Mouse (Mus musculus) lung, postnatal 0 days (tissue): Measurements from ENCODE around the gene Krtap19-5. TPM values are rescaled to one million over a fixed set of nuclear protein-coding genes. Genes with fewer than 3 reads are reported as not detected.

Experiments used
- ATAC-seq: fragments of 200-750 bp; cut with Nextera tagmentation; 2 replicates; pipeline ENCODE4 v1.8.0; 2017; ENCODE audit warnings: moderate library complexity
- DNase-seq: peaks from one replicate; pipeline ENCODE4 v3.0.0-alpha.2; 2016; ENCODE audit warnings: low spot score
- H3K27ac ChIP-seq: fragments of 300-500 bp; sonication (generic); 2 replicates; pipeline ENCODE4 v1.5.1; 2014; ENCODE audit warnings: antibody characterized with exemption, mild to moderate bottlenecking, low read length, mixed read lengths
- H3K27me3 ChIP-seq: fragments of 300-500 bp; sonication (generic); replicated peaks from 2 replicates; pipeline ENCODE4 v1.6.1; 2014; ENCODE audit warnings: low read length, mixed read lengths; ENCODE audit not compliant: insufficient read depth
- H3K36me3 ChIP-seq: fragments of 300-500 bp; sonication (generic); 2 replicates; pipeline ENCODE4 v1.6.1; 2014; ENCODE audit warnings: low read length, mixed read lengths; ENCODE audit not compliant: insufficient read depth
- H3K4me1 ChIP-seq: fragments of 300-500 bp; sonication (generic); 2 replicates; pipeline ENCODE4 v1.6.1; 2014; ENCODE audit warnings: antibody characterized with exemption, low read depth, low read length, mixed read lengths; ENCODE audit not compliant: insufficient read depth
- H3K4me2 ChIP-seq: fragments of 300-500 bp; sonication (generic); replicated peaks from 2 replicates; pipeline ENCODE4 v1.6.1; 2014; ENCODE audit warnings: low read depth, mild to moderate bottlenecking, low read length, moderate library complexity, mixed read lengths
- H3K4me3 ChIP-seq: fragments of 300-500 bp; sonication (generic); 2 replicates; pipeline ENCODE4 v1.5.1; 2014; ENCODE audit warnings: low read depth, low read length
- H3K9ac ChIP-seq: fragments of 300-500 bp; sonication (generic); replicated peaks from 2 replicates; pipeline ENCODE4 v1.6.1; 2014; ENCODE audit warnings: low read depth, mild to moderate bottlenecking
- H3K9me3 ChIP-seq: fragments of 300-500 bp; sonication (generic); 2 replicates; pipeline ENCODE4 v1.6.1; 2016; ENCODE audit warnings: low read length, mixed read lengths
- CTCF ChIP-seq: IDR thresholded peaks from 2 replicates; pipeline ENCODE4 v1.5.1; 2016; ENCODE audit warnings: antibody characterized with exemption, mild to moderate bottlenecking
- EP300 ChIP-seq: IDR thresholded peaks from 2 replicates; pipeline ENCODE4 v1.6.1; 2016; ENCODE audit warnings: antibody characterized with exemption, mild to moderate bottlenecking, control low read depth
- WGBS: fragments of 180-500 bp; shearing (Covaris S2); extraction: QIAGEN DNeasy Blood & Tissue Kit; methylation state at CpG from one replicate; pipeline ENCODE4 v1.1.7; 2014; 5-methylcytosine and 5-hydroxymethylcytosine counted together
- polyA plus RNA-seq: library from polyadenylated mRNA; unstranded; fragments of >200 nt; fragmentation: Nextera tagmentation; extraction: Ambion mirVana; gene quantifications from 2 replicates; pipeline ENCODE4 v1.2.1, GENCODE M21; 2015

Gene Krtap19-5
- polyA plus RNA-seq, 1 experiment from 2014 or later, result not detected

DNA sequence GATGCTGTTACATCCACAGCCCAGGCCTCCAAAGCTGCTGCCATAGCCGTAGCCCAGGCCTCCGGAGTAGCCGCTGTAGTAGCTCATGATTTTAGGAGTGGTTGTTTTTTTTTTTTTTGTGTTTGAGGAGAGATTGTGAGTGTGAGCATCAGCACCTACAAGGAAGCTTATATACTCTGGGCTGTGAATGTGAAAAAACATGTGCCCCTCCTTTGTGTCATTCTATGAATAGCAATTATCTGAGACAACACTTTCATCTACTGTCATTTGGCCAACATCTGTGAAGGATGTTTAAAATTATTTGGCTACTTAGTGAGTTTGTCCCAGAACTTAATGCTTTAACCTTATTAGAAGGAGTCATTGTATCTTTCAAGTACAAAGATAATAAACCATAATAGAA lies 22.1 kb downstream of the Krtap19-5 start, which contains the start of gene Krtap19-2:
Krtap19-2 (minus strand) TSS at position 101 of the 400 bp plus-strand sequence.
- H3K9me3 ChIP-seq, result no peaks in the 10 kb centered on the region

DNA sequence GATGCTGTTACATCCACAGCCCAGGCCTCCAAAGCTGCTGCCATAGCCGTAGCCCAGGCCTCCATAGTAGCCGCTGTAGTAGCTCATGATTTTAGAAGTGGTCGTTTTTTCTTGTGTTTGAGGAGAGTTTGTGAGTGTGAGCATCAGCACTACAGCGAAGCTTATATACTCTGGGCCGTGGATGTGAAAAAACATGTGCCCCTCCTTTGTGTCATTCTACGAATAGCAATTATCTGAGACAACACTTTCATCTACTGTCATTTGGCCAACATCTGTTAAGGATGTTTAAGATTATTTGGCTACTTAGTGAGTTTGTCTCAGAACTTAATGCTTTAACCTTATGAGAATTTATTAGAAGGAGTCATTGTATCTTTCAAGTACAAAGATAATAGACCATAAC lies 26.9 kb downstream of the Krtap19-5 start, which contains the start of gene Krtap19-1:
Krtap19-1 (minus strand) TSS at position 101 of the 400 bp plus-strand sequence.
- Histone ChIP-seq H3K9ac (no peak within 1 kb of the TSS), H3K4me3 (no peak within 1 kb of the TSS), H3K4me1 (no peaks in the 10 kb centered on the region), H3K27me3 (no peaks in the 10 kb centered on the region), H3K36me3 (no peaks in the 10 kb centered on the region), H3K9me3 (no peaks in the 10 kb centered on the region), H3K27ac (no peak within 1 kb of the TSS), H3K4me2 (no peak within 1 kb of the TSS)
- TF ChIP-seq EP300 (no peak), CTCF (no peak)
- 78% methylated on average over 6 of the region's 6 CpGs for WGBS
- ATAC-seq (no peak), DNase-seq (no peak)

More for the DNA sequence above, 22.1 kb downstream of the Krtap19-5 start, which contains the start of gene Krtap19-2:
- DNase-seq, result no peak
- ATAC-seq, result no peak
- WGBS, result 94% methylated on average over 3 of the region's 3 CpGs
- no peak within 1 kb of the TSS for H3K4me3 ChIP-seq
- no peaks in the 10 kb centered on the region for H3K27me3 ChIP-seq
- no peak within 1 kb of the TSS for H3K4me2 ChIP-seq
- H3K9ac ChIP-seq, result no peak within 1 kb of the TSS
- no peaks in the 10 kb centered on the region for H3K36me3 ChIP-seq
- no peaks in the 10 kb centered on the region for H3K4me1 ChIP-seq
- TF ChIP-seq CTCF (no peak), EP300 (no peak)
- no peak within 1 kb of the TSS for H3K27ac ChIP-seq

DNA sequence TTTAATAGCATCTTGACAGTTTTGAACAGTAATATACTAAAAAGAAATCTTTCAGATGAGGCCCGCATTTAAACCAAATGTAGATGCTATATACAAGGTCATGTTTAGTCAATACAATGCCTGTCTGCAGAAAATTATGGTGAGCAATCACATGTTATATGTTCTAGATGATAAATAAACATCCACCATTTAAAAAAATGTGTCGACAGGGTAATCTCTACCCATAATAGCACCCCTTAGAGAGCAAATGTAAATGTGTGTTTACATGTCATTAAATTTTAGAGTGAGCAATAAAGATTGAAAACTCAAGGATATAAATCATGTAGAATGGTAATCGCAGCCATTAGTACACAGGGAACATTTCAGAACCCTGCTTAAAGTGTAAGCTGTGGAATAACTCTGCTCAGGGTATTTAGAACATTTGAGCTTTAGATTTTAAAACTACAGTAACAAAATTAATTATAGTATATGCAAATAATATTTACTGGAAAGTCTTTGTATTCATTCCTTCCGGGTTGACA lies 31.3 kb downstream of the Krtap19-5 start:
- Histone ChIP-seq H3K4me1 (no peaks in the 10 kb centered on the region), H3K27me3 (no peaks in the 10 kb centered on the region), H3K4me3 (no peak overlapping the region), H3K9ac (no peak overlapping the region), H3K9me3 (no peaks in the 10 kb centered on the region), H3K36me3 (no peaks in the 10 kb centered on the region), H3K27ac (no peak overlapping the region), H3K4me2 (no peak overlapping the region)
- no peak for ATAC-seq
- TF ChIP-seq EP300 (no peak), CTCF (no peak)
- WGBS, result 80% methylated on average over 4 of the region's 4 CpGs
- DNase-seq, result no peak

DNA sequence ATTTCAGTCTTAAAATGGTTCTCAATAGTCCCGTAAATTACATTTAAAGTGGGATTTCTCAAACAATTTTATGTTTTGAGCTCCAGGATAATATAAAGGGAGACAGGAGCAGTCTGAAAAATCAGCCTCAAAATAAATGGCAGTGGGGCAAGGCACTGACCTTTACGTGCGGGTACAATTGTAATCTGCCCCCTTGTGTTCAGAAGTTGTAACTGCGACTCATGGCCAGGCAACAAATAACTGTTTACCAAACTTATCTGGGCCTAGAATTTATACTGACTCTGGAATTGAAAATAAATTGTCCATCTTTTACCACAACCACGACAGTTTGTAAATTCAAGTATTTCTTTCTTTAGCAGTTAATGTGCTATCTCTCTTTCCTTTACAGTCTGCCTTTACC lies 44.8 kb downstream of the Krtap19-5 start:
- no peaks in the 10 kb centered on the region for H3K36me3 ChIP-seq
- DNase-seq (peak; percentile 18), ATAC-seq (no peak)
- H3K4me2 ChIP-seq, result no peak overlapping the region
- no peak overlapping the region for H3K4me3 ChIP-seq
- no peaks in the 10 kb centered on the region for H3K27me3 ChIP-seq
- no peaks in the 10 kb centered on the region for H3K9me3 ChIP-seq
- no peak overlapping the region for H3K27ac ChIP-seq
- no peaks in the 10 kb centered on the region for H3K4me1 ChIP-seq
- H3K9ac ChIP-seq, result no peak overlapping the region
- 10% methylated on average over 5 of the region's 5 CpGs for WGBS
- TF ChIP-seq EP300 (no peak), CTCF (peak; percentile 72)

DNA sequence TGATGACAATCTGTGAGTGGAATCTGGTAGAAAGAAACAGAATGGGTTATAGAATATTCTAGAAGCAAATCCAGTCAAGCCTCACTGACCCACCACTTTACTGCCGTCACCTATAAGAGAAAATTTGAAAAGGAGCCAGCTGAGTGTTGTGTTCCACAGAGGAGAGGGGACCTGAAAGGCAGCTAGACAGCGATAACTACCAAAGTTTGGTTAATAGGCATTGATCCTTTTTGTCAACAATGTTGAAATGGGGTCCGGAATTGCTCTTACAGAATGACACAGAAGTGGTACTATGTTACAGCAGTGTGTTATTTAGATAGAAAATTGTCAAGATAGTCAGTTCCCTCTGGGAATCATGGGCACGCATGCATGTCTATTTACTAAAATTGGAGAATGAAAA lies 47.7 kb downstream of the Krtap19-5 start:
- no peaks in the 10 kb centered on the region for H3K9me3 ChIP-seq
- ATAC-seq (no peak), DNase-seq (no peak)
- no peaks in the 10 kb centered on the region for H3K4me1 ChIP-seq
- TF ChIP-seq CTCF, result no peak
- TF ChIP-seq EP300, result no peak
- H3K9ac ChIP-seq, result no peak overlapping the region
- no peaks in the 10 kb centered on the region for H3K27me3 ChIP-seq
- no peaks in the 10 kb centered on the region for H3K36me3 ChIP-seq
- no peak overlapping the region for H3K4me3 ChIP-seq
- H3K27ac ChIP-seq, result no peak overlapping the region
- 78% methylated on average over 4 of the region's 4 CpGs for WGBS
- no peak overlapping the region for H3K4me2 ChIP-seq

DNA sequence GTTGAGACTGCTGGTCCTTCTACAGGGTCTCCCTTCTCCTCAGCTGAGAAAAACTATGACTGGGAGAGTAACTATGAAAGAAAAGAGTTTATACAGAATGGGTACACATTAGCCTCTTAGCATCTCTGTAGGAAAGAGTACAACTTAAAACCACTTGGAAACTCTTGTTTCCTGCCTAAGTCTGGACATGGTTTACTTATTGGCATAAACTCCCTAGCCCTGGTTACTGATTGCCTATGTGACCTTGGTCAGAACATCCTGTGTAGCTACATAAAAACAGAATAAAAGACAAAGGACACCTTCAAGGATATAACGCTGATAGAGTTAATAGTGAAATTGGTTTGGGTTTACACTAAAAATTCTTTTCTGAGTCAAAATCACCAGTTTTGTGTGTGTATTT lies 48.9 kb downstream of the Krtap19-5 start:
- ATAC-seq, result no peak
- DNase-seq, result no peak
- H3K4me3 ChIP-seq, result no peak overlapping the region
- H3K4me1 ChIP-seq, result no peaks in the 10 kb centered on the region
- H3K9ac ChIP-seq, result no peak overlapping the region
- H3K27me3 ChIP-seq, result no peaks in the 10 kb centered on the region
- WGBS, result 89% methylated on average over 1 of the region's 1 CpGs
- no peak overlapping the region for H3K27ac ChIP-seq
- H3K9me3 ChIP-seq, result no peaks in the 10 kb centered on the region
- no peak overlapping the region for H3K4me2 ChIP-seq
- TF ChIP-seq EP300, result no peak
- TF ChIP-seq CTCF, result no peak
- H3K36me3 ChIP-seq, result no peaks in the 10 kb centered on the region

Other genes starting within 250 kb of the Krtap19-5 start
- not detected in 2 replicates for gene Krtap26-1, start 248.7 kb downstream of the Krtap19-5 start, polyA plus RNA-seq
- not detected in 2 replicates for gene Krtap27-1, start 224.8 kb downstream of the Krtap19-5 start, polyA plus RNA-seq
- gene 2310061N02Rik, start 188.5 kb downstream of the Krtap19-5 start, polyA plus RNA-seq, result not detected in 2 replicates
- gene Krtap13-1, start 167.6 kb downstream of the Krtap19-5 start, polyA plus RNA-seq, result not detected in 2 replicates
- not detected in 2 replicates for gene Krtap13, start 144.8 kb downstream of the Krtap19-5 start, polyA plus RNA-seq
- not detected in 2 replicates for gene 2310034C09Rik, start 137.6 kb downstream of the Krtap19-5 start, polyA plus RNA-seq
- gene 2310057N15Rik, start 122.3 kb downstream of the Krtap19-5 start, polyA plus RNA-seq, result not detected in 2 replicates
- not detected in 2 replicates for gene Gm5965, start 118.6 kb downstream of the Krtap19-5 start, polyA plus RNA-seq
- not detected in 2 replicates for gene Gm20741, start 84.2 kb downstream of the Krtap19-5 start, polyA plus RNA-seq
- not detected in 2 replicates for gene Krtap15, start 76.2 kb downstream of the Krtap19-5 start, polyA plus RNA-seq
- gene Krtap14, start 70.3 kb downstream of the Krtap19-5 start, polyA plus RNA-seq, result not detected in 2 replicates
- gene Krtap19-1, start 27.0 kb downstream of the Krtap19-5 start, polyA plus RNA-seq, result not detected in 2 replicates
- not detected in 2 replicates for gene Krtap19-2, start 22.2 kb downstream of the Krtap19-5 start, polyA plus RNA-seq
- gene Krtap19-3, start 18.4 kb downstream of the Krtap19-5 start, polyA plus RNA-seq, result not detected in 2 replicates
- gene Krtap19-4, start 11.4 kb downstream of the Krtap19-5 start, polyA plus RNA-seq, result not detected in 2 replicates
- gene Krtap19-9b, start 35.8 kb upstream of the Krtap19-5 start, polyA plus RNA-seq, result not detected in 2 replicates
- gene Krtap16-3, start 66.4 kb upstream of the Krtap19-5 start, polyA plus RNA-seq, result not detected in 2 replicates
- gene Krtap22-2, start 114.3 kb upstream of the Krtap19-5 start, polyA plus RNA-seq, result not detected in 2 replicates
- not detected in 2 replicates for gene Gm10229, start 118.8 kb upstream of the Krtap19-5 start, polyA plus RNA-seq
- gene Krtap6-1, start 135.2 kb upstream of the Krtap19-5 start, polyA plus RNA-seq, result not detected in 2 replicates
- not detected in 2 replicates for gene Gm10228, start 145.0 kb upstream of the Krtap19-5 start, polyA plus RNA-seq
- not detected in 2 replicates for gene Krtap6-5, start 151.4 kb upstream of the Krtap19-5 start, polyA plus RNA-seq
- not detected in 2 replicates for gene 1110025L11Rik, start 167.5 kb upstream of the Krtap19-5 start, polyA plus RNA-seq
- gene Krtap6-3, start 187.6 kb upstream of the Krtap19-5 start, polyA plus RNA-seq, result not detected in 2 replicates
- gene Gm6358, start 244.4 kb upstream of the Krtap19-5 start, polyA plus RNA-seq, result not detected in 2 replicates